Mouse (Mus musculus): ENCODE measurements around the gene Mief1. TPM values are rescaled to one million over a fixed set of nuclear protein-coding genes. Genes with fewer than 3 reads are reported as not detected.

Gene Mief1
- polyA plus RNA-seq, 1 experiment from 2014 or later, result 12.6 TPM

GRCm38 (mm10) chr15:80228071-80228800, 5.6 kb upstream of the Mief1 start:
- 79% methylated on average over 17 of the region's 17 CpGs for WGBS
- 0 out of 2 replicates have a peak, but pooled peaks cover 2% of the 10 kb centered on the region for H3K4me1 ChIP-seq (replicated peaks; ENCODE audit: control insufficient read depth, insufficient read depth)
- no peak for ATAC-seq (ENCODE audit: low FRiP score, low TSS enrichment)

GRCm38 (mm10) chr15:80232331-80232730, 1.5 kb upstream of the Mief1 start:
- TF ChIP-seq EP300 (optimal IDR thresholded peaks at IDR 0.05), result no peak
- no peak for TF ChIP-seq CTCF (IDR thresholded peaks at IDR 0.05; ENCODE audit: low read depth)
- ATAC-seq (ENCODE audit: low FRiP score, low TSS enrichment) (no peak), DNase-seq (ENCODE audit: low spot score) (no peak)
- H3K36me3 ChIP-seq (ENCODE audit: control insufficient read depth, insufficient read depth, low read length), result 0 out of 2 replicates have a peak, but pooled peaks cover 4% of the 10 kb centered on the region
- H3K9ac ChIP-seq (ENCODE audit: low read length), result no peak overlapping the region
- H3K27me3 ChIP-seq (ENCODE audit: control insufficient read depth, insufficient read depth, low read length), result no peaks in the 10 kb centered on the region
- H3K27ac ChIP-seq (replicated peaks), result no peak overlapping the region
- no peaks in the 10 kb centered on the region for H3K9me3 ChIP-seq (ENCODE audit: control insufficient read depth, low read length)
- no peak overlapping the region for H3K4me3 ChIP-seq (ENCODE audit: low read depth, low read length)
- H3K4me2 ChIP-seq (replicated peaks; ENCODE audit: low read depth), result no peak overlapping the region
- 78% methylated on average over 2 of the region's 2 CpGs for WGBS
- 0 out of 2 replicates have a peak, but pooled peaks cover 2% of the 10 kb centered on the region for H3K4me1 ChIP-seq (replicated peaks; ENCODE audit: control insufficient read depth, insufficient read depth)

More at GRCm38 (mm10) chr15:80228071-80228800, 5.6 kb upstream of the Mief1 start:
- no peaks in the 10 kb centered on the region for H3K27me3 ChIP-seq (ENCODE audit: control insufficient read depth, insufficient read depth, low read length)
- no peak overlapping the region for H3K27ac ChIP-seq (replicated peaks)
- H3K4me3 ChIP-seq (ENCODE audit: low read depth, low read length), result no peak overlapping the region
- H3K9ac ChIP-seq (ENCODE audit: low read length), result no peak overlapping the region
- DNase-seq (ENCODE audit: low spot score), result no peak
- no peak for TF ChIP-seq EP300 (optimal IDR thresholded peaks at IDR 0.05)
- no peak for TF ChIP-seq CTCF (IDR thresholded peaks at IDR 0.05; ENCODE audit: low read depth)
- no peaks in the 10 kb centered on the region for H3K9me3 ChIP-seq (ENCODE audit: control insufficient read depth, low read length)
- no peaks in the 10 kb centered on the region for H3K36me3 ChIP-seq (ENCODE audit: control insufficient read depth, insufficient read depth, low read length)
- H3K4me2 ChIP-seq (replicated peaks; ENCODE audit: low read depth), result no peak overlapping the region

GRCm38 (mm10) chr15:80233053-80233452, 765 bp upstream of the Mief1 start:
- WGBS, result 63% methylated on average over 4 of the region's 4 CpGs

GRCm38 (mm10) chr15:80235535-80235934, 1.7 kb downstream of the Mief1 start, which contains the start of gene AC140267.1:
Gene AC140267.1 (plus strand): TSS chr15:80235835.
- Histone ChIP-seq H3K27ac (replicated peaks) (no peak within 1 kb of the TSS), H3K4me2 (replicated peaks; ENCODE audit: low read depth) (peak within 1 kb of the TSS; percentile 73), H3K9me3 (ENCODE audit: control insufficient read depth, low read length) (no peaks in the 10 kb centered on the region), H3K4me3 (ENCODE audit: low read depth, low read length) (peak within 1 kb of the TSS; percentile 69), H3K9ac (ENCODE audit: low read length) (peak within 1 kb of the TSS; percentile 82), H3K4me1 (replicated peaks; ENCODE audit: control insufficient read depth, insufficient read depth) (0 out of 2 replicates have a peak, but pooled peaks cover 2% of the 10 kb centered on the region), H3K36me3 (ENCODE audit: control insufficient read depth, insufficient read depth, low read length) (0 out of 2 replicates have a peak, but pooled peaks cover 4% of the 10 kb centered on the region), H3K27me3 (ENCODE audit: control insufficient read depth, insufficient read depth, low read length) (no peaks in the 10 kb centered on the region)
- WGBS, result 91% methylated on average over 9 of the region's 9 CpGs
- DNase-seq (ENCODE audit: low spot score) (no peak), ATAC-seq (ENCODE audit: low FRiP score, low TSS enrichment) (no peak)
- TF ChIP-seq EP300 (optimal IDR thresholded peaks at IDR 0.05) (no peak), CTCF (IDR thresholded peaks at IDR 0.05; ENCODE audit: low read depth) (no peak)

More at GRCm38 (mm10) chr15:80233053-80233452, 765 bp upstream of the Mief1 start:
- no peak for TF ChIP-seq EP300 (optimal IDR thresholded peaks at IDR 0.05)
- TF ChIP-seq CTCF (IDR thresholded peaks at IDR 0.05; ENCODE audit: low read depth), result no peak
- no peak overlapping the region for H3K4me2 ChIP-seq (replicated peaks; ENCODE audit: low read depth)
- no peak overlapping the region; the same call in 1 of the 2 replicates for H3K9ac ChIP-seq (ENCODE audit: low read length)
- DNase-seq (ENCODE audit: low spot score) (no peak), ATAC-seq (ENCODE audit: low FRiP score, low TSS enrichment) (no peak)
- no peaks in the 10 kb centered on the region for H3K9me3 ChIP-seq (ENCODE audit: control insufficient read depth, low read length)
- H3K27me3 ChIP-seq (ENCODE audit: control insufficient read depth, insufficient read depth, low read length), result no peaks in the 10 kb centered on the region
- H3K27ac ChIP-seq (replicated peaks), result peak overlapping the region; percentile 80
- 0 out of 2 replicates have a peak, but pooled peaks cover 4% of the 10 kb centered on the region for H3K36me3 ChIP-seq (ENCODE audit: control insufficient read depth, insufficient read depth, low read length)
- 0 out of 2 replicates have a peak, but pooled peaks cover 2% of the 10 kb centered on the region for H3K4me1 ChIP-seq (replicated peaks; ENCODE audit: control insufficient read depth, insufficient read depth)
- no peak overlapping the region for H3K4me3 ChIP-seq (ENCODE audit: low read depth, low read length)

- no peaks in the 10 kb centered on the region for H3K9me3 ChIP-seq (ENCODE audit: control insufficient read depth, low read length)
- no peak overlapping the region for H3K27ac ChIP-seq (replicated peaks)
- 93% methylated on average over 12 of the region's 12 CpGs for WGBS
- no peak overlapping the region for H3K4me3 ChIP-seq (ENCODE audit: low read depth, low read length)
- DNase-seq (ENCODE audit: low spot score) (no peak), ATAC-seq (ENCODE audit: low FRiP score, low TSS enrichment) (no peak)
- no peak overlapping the region for H3K9ac ChIP-seq (ENCODE audit: low read length)
- no peaks in the 10 kb centered on the region for H3K4me1 ChIP-seq (replicated peaks; ENCODE audit: control insufficient read depth, insufficient read depth)
- no peaks in the 10 kb centered on the region for H3K27me3 ChIP-seq (ENCODE audit: control insufficient read depth, insufficient read depth, low read length)
- TF ChIP-seq CTCF (IDR thresholded peaks at IDR 0.05; ENCODE audit: low read depth) (no peak), EP300 (optimal IDR thresholded peaks at IDR 0.05) (no peak)
- H3K4me2 ChIP-seq (replicated peaks; ENCODE audit: low read depth), result no peak overlapping the region
- peaks cover 43% of the 10 kb centered on the region for H3K36me3 ChIP-seq (ENCODE audit: control insufficient read depth, insufficient read depth, low read length)
Observed at GRCm38 (mm10) chr15:80248135-80248534, 14.3 kb downstream of the Mief1 start.

- no peak for ATAC-seq (ENCODE audit: low FRiP score, low TSS enrichment)
Observed at GRCm38 (mm10) chr15:80248596-80248995, 14.8 kb downstream of the Mief1 start.

More at GRCm38 (mm10) chr15:80248596-80248995, 14.8 kb downstream of the Mief1 start:
- Histone ChIP-seq H3K36me3 (ENCODE audit: control insufficient read depth, insufficient read depth, low read length) (peaks cover 42% of the 10 kb centered on the region), H3K4me3 (ENCODE audit: low read depth, low read length) (no peak overlapping the region), H3K9ac (ENCODE audit: low read length) (no peak overlapping the region), H3K27me3 (ENCODE audit: control insufficient read depth, insufficient read depth, low read length) (no peaks in the 10 kb centered on the region), H3K9me3 (ENCODE audit: control insufficient read depth, low read length) (no peaks in the 10 kb centered on the region), H3K4me1 (replicated peaks; ENCODE audit: control insufficient read depth, insufficient read depth) (no peaks in the 10 kb centered on the region), H3K27ac (replicated peaks) (no peak overlapping the region), H3K4me2 (replicated peaks; ENCODE audit: low read depth) (no peak overlapping the region)
- no peak for DNase-seq (ENCODE audit: low spot score)
- WGBS, result 96% methylated on average over 1 of the region's 1 CpGs
- no peak for TF ChIP-seq EP300 (optimal IDR thresholded peaks at IDR 0.05)
- TF ChIP-seq CTCF (IDR thresholded peaks at IDR 0.05; ENCODE audit: low read depth), result no peak
